Mouse (Mus musculus) bone marrow, adult 2 months (tissue): ENCODE data around the gene Tmem200c.

Source experiments
- CTCF ChIP-seq: fragments of 200-500 bp; IDR thresholded peaks from 2 replicates; pipeline ENCODE4 v1.5.1; 2011; ENCODE audit warnings: low read length, control low read depth; ENCODE audit not compliant: control insufficient read depth, insufficient read depth
- POLR2A ChIP-seq: fragments of 200-500 bp; IDR thresholded peaks from 2 replicates; pipeline ENCODE4 v1.6.1; 2011; ENCODE audit warnings: low read depth, mild to moderate bottlenecking, control low read depth, low read length, borderline replicate concordance; ENCODE audit not compliant: control insufficient read depth

GRCm38 (mm10) chr17:68852171-68852966 is 25.9 kb downstream of the Tmem200c start:
- no peak for TF ChIP-seq CTCF
- TF ChIP-seq POLR2A = no peak
